Mouse (Mus musculus) forebrain, embryonic 10.5 days (tissue): ENCODE data around the gene Grid2ip. TPM values are rescaled to one million over a fixed set of nuclear protein-coding genes. Genes with fewer than 3 reads are reported as not detected.

Experiments used
- polyA plus RNA-seq: library from polyadenylated mRNA; unstranded; fragments of >200 nt; fragmentation: Nextera tagmentation; extraction: Ambion mirVana; gene quantifications from 2 replicates; pipeline ENCODE4 v1.2.1, GENCODE M21; 2016

Gene Grid2ip
- polyA plus RNA-seq, 1 experiment from 2014 or later = 0.19 TPM

Other genes with a start within 250 kb of the Grid2ip start
- gene Rnf216, start 244.3 kb upstream of the Grid2ip start, polyA plus RNA-seq = 44.4 and 48.0 TPM in 2 replicates
- gene Olfr718-ps1, start 209.8 kb upstream of the Grid2ip start, polyA plus RNA-seq = 0.02 TPM in 1 of 2 replicates, not detected in the other
- gene Rbak, start 176.6 kb upstream of the Grid2ip start, polyA plus RNA-seq = 14.4 and 15.6 TPM in 2 replicates
- not detected in 2 replicates for gene Spdye4b, start 176.3 kb upstream of the Grid2ip start, polyA plus RNA-seq
- not detected in 2 replicates for gene Spdye4a, start 130.4 kb upstream of the Grid2ip start, polyA plus RNA-seq
- gene Zfp12, start 122.2 kb upstream of the Grid2ip start, polyA plus RNA-seq = 19.7 and 24.1 TPM in 2 replicates
- gene Zfp316, start 87.3 kb upstream of the Grid2ip start, polyA plus RNA-seq = 3.1 and 3.4 TPM in 2 replicates
- not detected in 2 replicates for gene Zfp853, start 63.7 kb upstream of the Grid2ip start, polyA plus RNA-seq
- 64.0 and 68.4 TPM in 2 replicates for gene E130309D02Rik, start 42.0 kb upstream of the Grid2ip start, polyA plus RNA-seq
- 70.2 and 70.9 TPM in 2 replicates for gene Zdhhc4, start 28.1 kb upstream of the Grid2ip start, polyA plus RNA-seq
- 200 and 201 TPM in 2 replicates for gene Kdelr2, start 46.5 kb downstream of the Grid2ip start, polyA plus RNA-seq
- gene Daglb, start 107.2 kb downstream of the Grid2ip start, polyA plus RNA-seq = 14.2 and 14.3 TPM in 2 replicates
- 346 and 370 TPM in 2 replicates for gene Rac1, start 170.7 kb downstream of the Grid2ip start, polyA plus RNA-seq